Mouse (Mus musculus) gastrocnemius, postnatal 36 days (tissue): ENCODE data around the gene Siglec1. TPM values are rescaled to one million over a fixed set of nuclear protein-coding genes. Genes with fewer than 3 reads are reported as not detected.

Experiments used
- DNase-seq, 2 experiments: peaks; one replicate each; pipeline ENCODE4 v3.0.0; 2022
- intact Hi-C: fragments of 180-260 bp; cut with DNase I; formaldehyde crosslinking; loops from one replicate; pipeline ENCODE4 v1.15.1; 2025
- microRNA-seq, 2 experiments: library from miRNA; unstranded; fragments of <30 nt; microRNA quantifications; one replicate each; pipeline ENCODE4 v1.2.0; 2021
- total RNA-seq, 2 experiments: library from RNA; stranded (reverse); gene quantifications; 2 replicates each; pipeline ENCODE4 v1.2.3; 2021

Gene Siglec1
- total RNA-seq, 2 experiments from 2014 or later: 0.43 to 0.76 TPM

DNA sequence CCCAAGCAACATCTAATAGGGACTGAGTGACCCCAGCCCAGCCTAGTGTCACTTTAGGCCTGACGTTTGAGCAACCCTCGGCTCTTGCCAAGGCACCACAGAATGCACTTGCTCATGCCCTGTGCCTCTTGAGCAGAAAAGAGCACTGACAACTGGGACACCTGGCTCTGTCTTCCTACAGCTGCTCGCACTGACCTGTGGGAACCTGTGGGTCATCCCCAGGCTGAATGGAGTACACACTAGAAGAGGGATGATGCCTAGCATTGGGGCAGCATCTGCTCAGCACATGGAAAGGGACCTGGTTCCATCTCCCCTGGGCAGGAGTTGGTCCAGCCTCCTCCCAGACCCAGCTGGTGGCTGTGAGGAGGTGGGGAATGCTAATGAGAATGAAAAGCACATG lies 59.6 kb downstream of the Siglec1 start:
- intact Hi-C loops: no loop called here
- no peak for DNase-seq

DNA sequence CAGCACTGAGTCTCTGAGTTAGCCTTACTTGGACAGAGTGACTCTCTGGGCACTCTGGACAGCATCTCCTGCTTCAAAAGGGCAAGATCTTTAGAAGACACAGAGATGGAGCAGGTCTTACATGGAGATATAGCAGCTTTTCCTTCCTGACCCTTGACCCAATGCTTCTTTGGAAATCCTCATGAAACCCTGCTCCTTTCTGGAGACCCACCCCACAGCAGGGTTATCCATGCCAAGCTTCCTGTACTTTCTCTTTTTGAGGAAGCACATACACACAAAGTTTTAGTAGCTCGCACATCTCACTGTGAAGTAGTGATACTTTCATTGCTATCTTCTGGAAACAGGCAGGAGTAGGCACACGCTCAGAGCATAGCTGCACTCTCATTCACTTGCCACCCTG lies 61.3 kb downstream of the Siglec1 start:
- intact Hi-C loops: no loop called here
- no peak for DNase-seq

Small RNA genes within 50 kb of the gene (microRNA-seq; reads per million reads assigned to microRNA genes)
- gene Mir6973b: 0 reads per million in 2 experiments

Other genes with a start within 250 kb of the Siglec1 start
- gene 4930402H24Rik, start 180.4 kb downstream of the Siglec1 start, total RNA-seq: 1 to 10 TPM; 3.9 to 5.7 TPM
- gene Atrn, start 180.3 kb downstream of the Siglec1 start, total RNA-seq: 10 to 100 TPM; 13.3 TPM
- gene Gfra4, start 43.7 kb downstream of the Siglec1 start, total RNA-seq: 1 to 10 TPM; 1.7 to 1.8 TPM
- gene Adam33, start 23.0 kb downstream of the Siglec1 start, total RNA-seq: 1 to 10 TPM; 1.7 to 1.8 TPM
- 10 to 100 TPM in 1 of 2 experiments, 1 to 10 TPM in 1; 10.0 to 13.1 TPM for gene Hspa12b, start 40.5 kb upstream of the Siglec1 start, total RNA-seq
- not detected for gene Gm11037, start 46.7 kb upstream of the Siglec1 start, total RNA-seq
- gene 1700037H04Rik, start 73.3 kb upstream of the Siglec1 start, total RNA-seq: 1 to 10 TPM; 4.3 to 4.4 TPM
- 10 to 100 TPM; 63.9 to 64.3 TPM for gene Cenpb, start 93.3 kb upstream of the Siglec1 start, total RNA-seq
- gene Cdc25b, start 100.2 kb upstream of the Siglec1 start, total RNA-seq: 1 to 10 TPM; 1.8 to 2.2 TPM
- gene Spef1, start 100.5 kb upstream of the Siglec1 start, total RNA-seq: 1 to 10 TPM; 1.2 to 2.0 TPM
- 10 to 100 TPM; 13.9 to 15.0 TPM for gene Ap5s1, start 120.3 kb upstream of the Siglec1 start, total RNA-seq
- gene Mavs, start 147.3 kb upstream of the Siglec1 start, total RNA-seq: 10 to 100 TPM; 35.9 to 58.0 TPM
- gene Pank2, start 175.7 kb upstream of the Siglec1 start, total RNA-seq: 10 to 100 TPM; 16.9 to 21.3 TPM